Mouse (Mus musculus) CH12.LX (cell line): ENCODE results near the gene Asic2. TPM values are rescaled to one million over a fixed set of nuclear protein-coding genes. Genes with fewer than 3 reads are reported as not detected.

Experiments used
- DNase-seq: peaks from one replicate; pipeline ENCODE4 v3.0.0-alpha.2; 2013; ENCODE audit errors: extremely low read depth
- H3K27ac ChIP-seq: 2 replicates; pipeline ENCODE4 v1.5.1; 2012; ENCODE audit warnings: low read depth, mild to moderate bottlenecking, control low read depth, moderate library complexity; ENCODE audit not compliant: insufficient read depth
- H3K27me3 ChIP-seq: replicated peaks from 2 replicates; pipeline ENCODE3; 2012; ENCODE audit warnings: inconsistent platforms
- H3K36me3 ChIP-seq, 2 experiments: replicated peaks in 1 of 2; 2 replicates each; pipeline versions ENCODE3 to v1.6.1; 2012; ENCODE audit warnings: inconsistent platforms in 1 of 2, low read length in 1 of 2, mild to moderate bottlenecking in 1 of 2, mixed read lengths in 1 of 2, moderate library complexity in 1 of 2; ENCODE audit not compliant: control insufficient read depth in 1 of 2, insufficient read depth in 1 of 2
- H3K4me1 ChIP-seq, 2 experiments: 2 replicates each; pipeline ENCODE4 v1.6.1; 2012; ENCODE audit warnings: inconsistent platforms in 1 of 2, moderate library complexity in 1 of 2; ENCODE audit not compliant: insufficient read depth in 2 of 2, control insufficient read depth in 1 of 2
- H3K4me2 ChIP-seq: 2 replicates; pipeline ENCODE4 v1.6.1; 2012; ENCODE audit warnings: low read depth, mild to moderate bottlenecking, control low read depth; ENCODE audit not compliant: poor library complexity, insufficient read depth, severe bottlenecking
- H3K4me3 ChIP-seq, 3 experiments: fragments of 150-350 bp in 1 of 3; sonication (generic) in 1 of 3; replicated peaks in 1 of 3; 2 replicates each; pipeline versions ENCODE3 to v1.5.1; 2011 to 2012; ENCODE audit warnings: low read depth in 2 of 3, low read length in 2 of 3, mild to moderate bottlenecking in 2 of 3, moderate library complexity in 2 of 3, control low read depth in 1 of 3, improper control_type of control experiment in 1 of 3, inconsistent platforms in 1 of 3, mixed read lengths in 1 of 3; ENCODE audit not compliant: poor library complexity in 1 of 3
- H3K79me2 ChIP-seq: replicated peaks from 2 replicates; pipeline ENCODE4 v1.6.1; 2012; ENCODE audit warnings: mild to moderate bottlenecking, moderate library complexity; ENCODE audit not compliant: control insufficient read depth, poor library complexity, insufficient read depth, severe bottlenecking; ENCODE audit errors: extremely low read depth
- H3K9ac ChIP-seq: 2 replicates; pipeline ENCODE4 v1.6.1; 2012; ENCODE audit warnings: low read depth, mild to moderate bottlenecking, control low read depth, moderate library complexity; ENCODE audit not compliant: insufficient read depth
- H3K9me3 ChIP-seq: replicated peaks from 2 replicates; pipeline ENCODE3; 2012; ENCODE audit warnings: low read length, inconsistent platforms, mixed read lengths
- BHLHE40 ChIP-seq: IDR thresholded peaks from 2 replicates; pipeline ENCODE4 v1.6.1; 2011; ENCODE audit warnings: mild to moderate bottlenecking, low read depth, low read length, improper control_type of control experiment
- CHD1 ChIP-seq: IDR thresholded peaks from 2 replicates; pipeline ENCODE4 v1.6.1; 2012; ENCODE audit warnings: low read depth, low read length, improper control_type of control experiment, inconsistent platforms
- CHD2 ChIP-seq: IDR thresholded peaks from 2 replicates; pipeline ENCODE4 v1.6.1; 2011; ENCODE audit warnings: low read length, improper control_type of control experiment
- CTCF ChIP-seq, 2 experiments: IDR thresholded peaks in 1 of 2; conservative IDR thresholded peaks in 1 of 2; 2 replicates each; pipeline ENCODE4 v1.5.1; 2011 to 2012; ENCODE audit warnings: low read depth in 2 of 2, low read length in 2 of 2, improper control_type of control experiment in 1 of 2, inconsistent platforms in 1 of 2, mild to moderate bottlenecking in 1 of 2, moderate library complexity in 1 of 2
- E2F4 ChIP-seq: IDR thresholded peaks from 2 replicates; pipeline ENCODE4 v1.6.1; 2011; ENCODE audit warnings: low read depth, low read length, improper control_type of control experiment; ENCODE audit not compliant: insufficient replicate concordance
- EP300 ChIP-seq: IDR thresholded peaks from 2 replicates; pipeline ENCODE4 v1.6.1; 2011; ENCODE audit warnings: low read length, improper control_type of control experiment
- GABPA ChIP-seq: IDR thresholded peaks from 2 replicates; pipeline ENCODE4 v1.6.1; 2012; ENCODE audit warnings: low read depth, low read length, improper control_type of control experiment, inconsistent platforms; ENCODE audit not compliant: insufficient replicate concordance
- HCFC1 ChIP-seq: IDR thresholded peaks from 2 replicates; pipeline ENCODE4 v1.6.1; 2012; ENCODE audit warnings: low read depth, mild to moderate bottlenecking, inconsistent platforms, low read length, improper control_type of control experiment
- JUND ChIP-seq: conservative IDR thresholded peaks from 2 replicates; pipeline ENCODE4 v1.6.1; 2011; ENCODE audit warnings: low read depth, low read length, improper control_type of control experiment
- KAT2A ChIP-seq: IDR thresholded peaks from 2 replicates; pipeline ENCODE4 v1.6.1; 2012; ENCODE audit warnings: low read length, improper control_type of control experiment, inconsistent platforms; ENCODE audit not compliant: insufficient replicate concordance
- MAX ChIP-seq: IDR thresholded peaks from 2 replicates; pipeline ENCODE4 v1.6.1; 2011; ENCODE audit warnings: low read length, improper control_type of control experiment
- MAZ ChIP-seq: IDR thresholded peaks from 2 replicates; pipeline ENCODE4 v1.6.1; 2012; ENCODE audit warnings: low read depth, mild to moderate bottlenecking, inconsistent platforms, low read length, improper control_type of control experiment, moderate library complexity
- MEF2A ChIP-seq: IDR thresholded peaks from 2 replicates; pipeline ENCODE4 v1.6.1; 2014; ENCODE audit warnings: low read depth, mild to moderate bottlenecking, inconsistent platforms, low read length, improper control_type of control experiment, borderline replicate concordance
- MXI1 ChIP-seq: IDR thresholded peaks from 2 replicates; pipeline ENCODE4 v1.6.1; 2011; ENCODE audit warnings: mild to moderate bottlenecking, low read depth, low read length, improper control_type of control experiment
- NELFE ChIP-seq: IDR thresholded peaks from 2 replicates; pipeline ENCODE4 v1.6.1; 2011; ENCODE audit warnings: low read depth, low read length, improper control_type of control experiment
- POLR2AphosphoS2 ChIP-seq: IDR thresholded peaks from 2 replicates; pipeline ENCODE4 v1.6.1; 2011; ENCODE audit warnings: low read depth, low read length, improper control_type of control experiment
- SIN3A ChIP-seq: IDR thresholded peaks from 2 replicates; pipeline ENCODE4 v1.6.1; 2012; ENCODE audit warnings: low read length, improper control_type of control experiment, inconsistent platforms
- SMC3 ChIP-seq: IDR thresholded peaks from 2 replicates; pipeline ENCODE4 v1.6.1; 2011; ENCODE audit warnings: low read depth, low read length, improper control_type of control experiment
- TCF12 ChIP-seq: IDR thresholded peaks from 2 replicates; pipeline ENCODE4 v1.6.1; 2014; ENCODE audit warnings: low read depth, mild to moderate bottlenecking, inconsistent platforms, low read length, improper control_type of control experiment
- UBTF ChIP-seq: IDR thresholded peaks from 2 replicates; pipeline ENCODE4 v1.6.1; 2012; ENCODE audit warnings: low read depth, mild to moderate bottlenecking, inconsistent platforms, low read length, improper control_type of control experiment, moderate library complexity
- USF1 ChIP-seq: IDR thresholded peaks from 2 replicates; pipeline ENCODE4 v1.6.1; 2014; ENCODE audit warnings: low read depth, mild to moderate bottlenecking, inconsistent platforms, low read length, improper control_type of control experiment
- USF2 ChIP-seq: conservative IDR thresholded peaks from 2 replicates; pipeline ENCODE4 v1.6.1; 2011; ENCODE audit warnings: low read depth, low read length, improper control_type of control experiment
- ZC3H11A ChIP-seq: IDR thresholded peaks from 2 replicates; pipeline ENCODE4 v1.6.1; 2012; ENCODE audit warnings: low read depth, mild to moderate bottlenecking, inconsistent platforms, low read length, improper control_type of control experiment
- dilution Hi-C: fragments of 300-500 bp; cut with MboI; formaldehyde crosslinking; loops from 2 replicates; pipeline ENCODE4 v1.14.3; 2020; ENCODE audit warnings: low sequenced_read_pairs; ENCODE audit not compliant: extremely low pct_unique_long_range_greater_than_20kb, extremely low pct_ligation_motif_present
- in situ Hi-C: fragments of 300-500 bp; cut with MboI; formaldehyde crosslinking; loops from 3 replicates; pipeline ENCODE4 v1.14.3; 2019; ENCODE audit warnings: low sequenced_read_pairs, low pct_ligation_motif_present, low pct_unique_long_range_greater_than_20kb, mixed read lengths
- polyA plus RNA-seq: library from polyadenylated mRNA; unstranded; fragments of >175 nt; gene quantifications from 2 replicates; pipeline ENCODE4 v1.2.1, GENCODE M21; 2012; ENCODE audit warnings: low read depth; ENCODE audit not compliant: insufficient read length
- total RNA-seq, 2 experiments: library from RNA; depleted of rRNA; stranded (reverse); fragments of 300-350 nt in 1 of 2; fragments of >200 nt in 1 of 2; gene quantifications; 2 replicates each; pipeline ENCODE4 v1.2.3; 2012 to 2014

Gene Asic2
- total and polyA plus RNA-seq, 3 experiments = not detected

- H3K27ac ChIP-seq = no peak overlapping the region
- no peak for DNase-seq
- H3K79me2 ChIP-seq = no peaks in the 10 kb centered on the region
- in situ Hi-C loops = loop anchor here (25.0 kb wide), 1 partner anchor 562 kb away; no protein-coding TSS in a partner anchor
- H3K4me3 ChIP-seq = no peak overlapping the region
- no peak overlapping the region for H3K9ac ChIP-seq
- H3K36me3 ChIP-seq = no peaks in the 10 kb centered on the region
- H3K4me2 ChIP-seq = no peak overlapping the region
- peaks cover 6% of the 10 kb centered on the region for H3K9me3 ChIP-seq
- H3K27me3 ChIP-seq = peaks cover 86% of the 10 kb centered on the region
- dilution Hi-C loops = no loop called here
- H3K4me1 ChIP-seq = no peaks in the 10 kb centered on the region
- TF ChIP-seq JUND = no peak
- TF ChIP-seq MAX = no peak
- no peak for TF ChIP-seq NELFE
- TF ChIP-seq CTCF (conservative IDR thresholded peaks at IDR 0.05 in 1 of 2, IDR thresholded peaks at IDR 0.05 in 1 of 2; ENCODE audit: low read depth in 2 of 2, low read length in 2 of 2) = no peak
- TF ChIP-seq SMC3 = no peak
- no peak for TF ChIP-seq HCFC1
- TF ChIP-seq POLR2AphosphoS2 = no peak
- no peak for TF ChIP-seq GABPA
- no peak for TF ChIP-seq CHD2
- no peak for TF ChIP-seq CHD1
- no peak for TF ChIP-seq USF1
- TF ChIP-seq MXI1 = no peak
- TF ChIP-seq UBTF = no peak
- no peak for TF ChIP-seq USF2
- no peak for TF ChIP-seq TCF12
- no peak for TF ChIP-seq KAT2A
- no peak for TF ChIP-seq MAZ
- no peak for TF ChIP-seq SIN3A
- TF ChIP-seq E2F4 = no peak
- no peak for TF ChIP-seq ZC3H11A
These were observed 343.1 kb downstream of the Asic2 start for GRCm38 (mm10) chr11:81625199-81625598.

GRCm38 (mm10) chr11:81620516-81620915, 347.7 kb downstream of the Asic2 start:
- dilution Hi-C loops (no loop called here), in situ Hi-C loops (no loop called here)
- Histone ChIP-seq H3K27me3 (peaks cover 91% of the 10 kb centered on the region), H3K27ac (no peak overlapping the region), H3K9ac (no peak overlapping the region), H3K36me3 (no peaks in the 10 kb centered on the region), H3K4me3 (no peak overlapping the region), H3K79me2 (no peaks in the 10 kb centered on the region), H3K9me3 (no peaks in the 10 kb centered on the region), H3K4me2 (no peak overlapping the region), H3K4me1 (no peaks in the 10 kb centered on the region)
- DNase-seq = no peak
- TF ChIP-seq BHLHE40 = no peak
- no peak for TF ChIP-seq KAT2A
- no peak for TF ChIP-seq JUND
- no peak for TF ChIP-seq EP300
- no peak for TF ChIP-seq MEF2A
- no peak for TF ChIP-seq TCF12
- no peak for TF ChIP-seq CHD1
